Mouse (Mus musculus) liver, embryonic 18 days (tissue): ENCODE measurements around the gene Vmn1r74. TPM values are rescaled to one million over a fixed set of nuclear protein-coding genes. Genes with fewer than 3 reads are reported as not detected.

Source experiments
- polyA plus RNA-seq: library from polyadenylated mRNA; depleted of rRNA; stranded (reverse); fragments of >200 nt; gene quantifications from 2 replicates; pipeline ENCODE4 v1.2.3, GENCODE M21; 2012; rRNA removed

Vmn1r74 gene
- polyA plus RNA-seq, result not detected in 2 replicates

GRCm38 (mm10) chr7:11833680-11834079 is at the start of gene Vmn1r74:
Vmn1r74 (plus strand) TSS chr7:11833980.

GRCm38 (mm10) chr7:11874330-11874729 is 40.5 kb downstream of the Vmn1r74 start, which contains the start of gene Vmn1r75:
Vmn1r75 (plus strand) TSS chr7:11874630.

Other genes with a start within 250 kb of the Vmn1r74 start
- not detected in 2 replicates for gene Zscan4-ps3, start 224.7 kb upstream of the Vmn1r74 start, polyA plus RNA-seq
- gene Vmn1r72, start 153.8 kb upstream of the Vmn1r74 start, polyA plus RNA-seq, result not detected in 2 replicates
- not detected in 2 replicates for gene Vmn1r73, start 103.7 kb upstream of the Vmn1r74 start, polyA plus RNA-seq
- not detected in 2 replicates for gene Vmn1r75, start 40.6 kb downstream of the Vmn1r74 start, polyA plus RNA-seq
- not detected in 2 replicates for gene Vmn1r76, start 104.2 kb downstream of the Vmn1r74 start, polyA plus RNA-seq
- not detected in 2 replicates for gene Vmn1r77, start 202.8 kb downstream of the Vmn1r74 start, polyA plus RNA-seq